Mouse (Mus musculus) spleen, postnatal 4 days (tissue): ENCODE measurements around the gene 0610010F05Rik.

Source experiments
- DNase-seq, 2 experiments: peaks; one replicate each; pipeline ENCODE4 v3.0.0; 2022; ENCODE audit warnings: low spot score in 2 of 2

Gene 0610010F05Rik

GRCm38 (mm10) chr11:23570130-23570529 lies 63.3 kb downstream of the 0610010F05Rik start:
- DNase-seq, result no peak

DNA sequence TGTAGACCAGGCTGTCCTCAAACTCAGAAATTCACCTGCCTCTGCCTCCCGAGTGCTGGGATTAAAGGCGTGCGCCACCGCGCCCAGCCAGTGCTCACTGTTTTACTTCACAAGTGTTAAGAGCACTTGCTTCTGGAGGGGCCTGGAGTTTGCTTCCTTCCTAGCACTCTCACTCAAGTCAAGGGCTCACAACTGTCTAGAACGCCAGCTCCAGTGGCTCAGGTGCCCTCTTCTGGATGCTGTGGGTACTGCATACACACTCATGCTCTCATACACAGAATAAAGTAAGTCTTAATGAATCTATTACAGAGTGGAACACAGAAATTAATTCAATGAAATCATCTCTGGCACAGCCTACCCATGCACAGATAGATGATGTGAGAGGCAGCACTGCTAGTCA lies 67.7 kb downstream of the 0610010F05Rik start:
- peak; percentile 66 to 87 for DNase-seq

- DNase-seq, result no peak
Measured at GRCm38 (mm10) chr11:23557039-23557630, 76.3 kb downstream of the 0610010F05Rik start.

GRCm38 (mm10) chr11:23537446-23537845 lies 96.0 kb downstream of the 0610010F05Rik start:
- DNase-seq, result no peak

GRCm38 (mm10) chr11:23520473-23521205 lies 112.8 kb downstream of the 0610010F05Rik start, which contains the start of gene 1700093K21Rik:
TSS of gene 1700093K21Rik (minus strand) at chr11:23521155.
- no peak for DNase-seq

- no peak for DNase-seq
Measured at GRCm38 (mm10) chr11:23518981-23519380, 114.5 kb downstream of the 0610010F05Rik start.

GRCm38 (mm10) chr11:23515315-23515714 lies 118.1 kb downstream of the 0610010F05Rik start:
- DNase-seq, result no peak
